Mouse (Mus musculus) adrenal gland, adult (tissue): Measurements from ENCODE around the gene Ppp2r2c.
"Not testable (repeated sequence)": the region's sequence is repeated elsewhere in the genome, so short reads cannot be mapped to it uniquely, and the experiment has no call there.

Experiments used
- DNase-seq, 2 experiments: peaks; one replicate each; pipeline ENCODE4 v3.0.0; 2022 to 2023; ENCODE audit warnings: low spot score in 1 of 2; ENCODE audit not compliant: inconsistent age in 2 of 2

Ppp2r2c gene

DNA sequence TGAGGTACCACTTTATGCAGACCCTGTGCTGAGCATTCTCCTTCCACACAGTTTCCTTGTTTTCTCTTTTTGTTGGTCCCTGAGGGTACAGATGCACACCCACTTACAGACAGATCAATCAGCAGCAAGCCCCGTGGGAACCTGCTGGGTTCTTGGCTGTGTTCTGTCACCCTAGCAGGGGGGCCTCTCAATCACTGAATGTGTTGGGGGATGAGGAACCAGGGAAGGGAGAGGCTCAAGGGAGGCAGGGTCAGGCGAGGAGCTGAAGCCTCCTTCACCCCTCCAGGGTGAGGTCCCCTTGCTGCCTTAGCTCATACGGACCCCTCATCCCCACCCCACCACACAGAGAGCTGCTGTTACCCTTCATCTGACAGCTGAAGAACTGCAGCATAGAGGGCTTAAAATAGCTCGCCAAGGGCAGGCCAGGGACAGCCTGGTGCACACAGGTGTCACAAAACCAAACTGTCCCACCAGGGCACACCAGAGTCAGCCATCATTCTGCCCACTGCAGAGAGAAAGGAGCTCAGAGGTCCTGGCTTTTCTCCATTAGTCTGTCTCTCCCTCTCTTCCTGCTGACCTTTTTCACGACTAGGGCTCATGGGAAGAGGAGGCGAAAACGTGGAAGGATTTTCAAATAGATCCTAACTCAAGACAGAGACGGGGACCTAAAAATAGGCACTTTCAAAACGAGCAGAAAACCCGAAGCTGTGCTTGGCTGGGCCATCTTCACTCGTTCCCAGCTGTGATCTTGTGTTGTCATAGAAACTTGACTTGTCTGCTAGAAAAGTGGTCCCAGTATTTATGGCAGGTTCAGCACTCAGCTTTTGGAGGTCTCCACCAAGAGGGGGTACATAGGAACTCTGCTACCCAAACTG, 55.8 kb downstream of the Ppp2r2c start:
- DNase-seq: no peak

DNA sequence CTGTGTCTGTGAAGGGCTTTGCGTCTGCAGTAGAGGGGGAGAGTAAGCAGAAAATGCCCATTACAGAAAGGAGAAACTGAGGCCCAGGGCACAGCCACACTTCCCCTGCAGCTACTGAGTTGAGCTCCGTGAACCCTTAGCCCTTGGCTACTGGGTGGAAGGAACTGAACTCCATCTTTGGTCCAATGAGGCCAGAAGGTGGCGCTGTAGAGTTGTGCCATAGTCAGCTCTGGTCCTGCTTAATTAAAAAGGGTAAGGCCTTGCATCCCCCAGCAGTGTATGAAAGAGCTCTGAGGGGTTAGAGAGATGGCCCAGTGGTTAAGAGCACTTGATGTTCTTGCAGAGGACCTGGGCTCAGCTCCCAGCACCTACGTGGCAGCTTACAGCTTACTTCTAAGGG, 60.4 kb downstream of the Ppp2r2c start:
- DNase-seq: peak in 1 of 2 experiments; percentile 66

DNA sequence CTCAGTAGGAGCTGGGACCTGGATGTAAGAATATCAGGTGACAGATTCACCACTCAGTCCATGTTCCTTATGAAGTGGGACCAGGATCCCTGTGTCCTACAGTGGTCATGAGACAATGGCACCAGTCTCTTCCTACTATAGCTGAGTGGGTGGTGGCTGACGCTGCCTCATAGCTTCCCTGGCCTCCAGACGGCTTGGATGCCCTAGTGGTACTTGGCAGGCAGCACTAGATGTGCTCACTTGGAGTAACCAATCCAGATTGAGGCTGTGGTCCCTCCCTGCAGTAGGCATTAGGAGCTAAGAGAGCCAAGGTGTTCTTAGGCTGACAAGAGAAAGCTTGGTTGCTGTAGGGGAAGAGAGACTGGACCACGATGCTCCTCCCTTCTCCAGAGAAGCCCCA, 61.1 kb downstream of the Ppp2r2c start:
- DNase-seq: no peak

DNA sequence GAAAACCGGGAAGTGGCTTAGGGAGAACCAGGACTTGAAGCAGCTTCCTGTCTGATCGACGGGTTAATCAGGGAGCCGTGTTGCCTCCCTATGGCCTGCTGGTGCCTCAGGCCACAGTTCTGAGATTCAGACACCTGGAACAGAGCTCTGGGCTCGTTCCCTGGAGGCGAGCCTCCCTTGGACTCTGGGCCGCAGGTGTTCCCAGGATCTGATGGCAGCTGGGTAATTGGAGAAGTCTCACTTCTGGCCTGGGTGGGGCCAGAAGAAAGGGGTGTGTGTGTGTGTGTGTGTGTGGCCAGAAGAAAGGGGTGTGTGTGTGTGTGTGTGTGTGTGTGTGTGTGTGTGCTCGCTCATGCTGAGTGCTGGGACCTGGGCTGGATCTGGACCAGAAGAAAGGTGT, 65.1 kb downstream of the Ppp2r2c start:
- DNase-seq: no peak

DNA sequence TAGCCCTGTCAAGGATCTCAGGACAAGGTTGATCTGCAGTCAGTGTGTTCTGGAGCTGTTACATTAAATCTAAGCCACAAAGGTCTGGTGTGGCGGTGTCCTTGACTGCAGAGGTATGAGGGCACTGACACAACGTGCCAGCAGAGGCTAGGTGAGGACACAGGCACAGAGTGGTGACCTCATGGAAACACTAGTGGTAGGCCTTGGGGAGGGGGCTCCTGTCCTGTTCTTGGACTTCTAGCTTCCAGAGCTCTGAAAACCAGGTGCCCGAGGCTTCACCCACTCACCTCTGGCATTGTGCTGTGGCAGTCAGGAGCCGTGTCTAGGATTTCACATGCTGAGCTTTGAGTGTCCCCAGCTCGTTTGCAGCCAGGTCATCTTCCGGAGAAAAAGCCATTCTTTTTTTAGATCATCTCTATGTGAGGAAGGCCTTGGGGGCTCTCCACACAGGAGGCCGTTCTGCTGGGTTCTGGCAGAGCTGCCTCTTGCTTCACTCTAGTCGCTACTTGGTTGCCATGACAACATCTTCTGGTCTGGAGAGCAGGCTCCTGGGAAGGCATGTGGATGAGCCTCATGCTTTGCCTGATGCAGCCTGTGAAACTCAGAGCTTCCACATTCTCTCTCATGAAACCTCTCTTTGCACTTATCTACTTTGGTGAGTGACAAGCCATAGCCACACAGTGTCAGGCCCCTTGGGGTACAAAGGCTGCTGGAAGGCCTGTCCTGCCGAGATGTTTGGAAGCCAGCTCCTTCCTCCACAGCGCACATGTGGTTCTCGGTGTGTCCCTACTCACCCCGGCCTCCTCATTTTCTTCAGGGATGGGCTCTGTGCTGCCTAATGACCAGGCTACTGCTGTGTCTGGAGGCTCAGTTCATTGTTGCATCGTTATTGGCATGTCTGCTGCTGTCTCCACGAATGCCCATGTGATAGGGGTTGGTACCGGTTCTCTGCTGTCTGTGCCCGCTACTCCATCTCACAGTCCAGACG, 67.5 kb downstream of the Ppp2r2c start:
- peak; percentile 18 to 69 for DNase-seq

DNA sequence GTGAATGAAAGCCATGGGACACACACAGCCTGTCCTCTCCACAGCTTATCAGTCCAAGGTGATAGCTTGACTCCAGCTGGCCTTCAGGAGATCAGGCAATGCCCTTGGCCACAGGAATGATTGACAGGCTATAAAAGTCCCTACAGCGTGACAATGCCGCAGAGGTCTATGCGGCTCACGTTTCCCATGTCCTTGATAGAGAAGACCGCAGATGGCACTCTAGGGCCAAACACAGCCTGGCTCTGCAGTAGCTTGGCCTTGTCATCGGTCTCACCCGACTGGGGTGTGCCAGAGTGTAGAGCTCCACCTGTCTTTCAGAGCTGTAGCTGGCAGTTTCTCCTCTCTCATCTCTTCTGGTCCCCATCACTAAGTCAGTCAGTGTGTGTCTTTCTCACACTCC, 68.2 kb downstream of the Ppp2r2c start:
- peak; percentile 32 to 65 for DNase-seq

DNA sequence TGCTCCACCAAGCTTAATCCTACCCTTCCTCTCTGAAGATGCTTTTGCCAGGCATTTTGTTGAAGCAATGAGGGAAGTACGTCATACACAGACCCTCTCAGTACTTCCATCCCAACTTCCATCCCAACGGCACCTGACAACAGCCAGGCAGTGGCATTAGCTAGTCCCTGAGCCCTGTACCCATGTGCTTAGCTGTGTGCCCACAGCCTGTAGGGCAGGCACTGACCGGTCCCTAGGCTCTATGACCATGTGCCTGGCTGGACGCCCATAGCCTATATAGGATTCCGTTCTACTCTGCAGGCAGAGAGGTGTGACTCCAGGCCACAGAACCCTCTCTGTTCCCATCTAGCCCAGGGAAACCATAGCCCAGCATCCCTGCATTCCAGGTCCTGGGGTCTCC, 69.7 kb downstream of the Ppp2r2c start:
- DNase-seq: no peak

DNA sequence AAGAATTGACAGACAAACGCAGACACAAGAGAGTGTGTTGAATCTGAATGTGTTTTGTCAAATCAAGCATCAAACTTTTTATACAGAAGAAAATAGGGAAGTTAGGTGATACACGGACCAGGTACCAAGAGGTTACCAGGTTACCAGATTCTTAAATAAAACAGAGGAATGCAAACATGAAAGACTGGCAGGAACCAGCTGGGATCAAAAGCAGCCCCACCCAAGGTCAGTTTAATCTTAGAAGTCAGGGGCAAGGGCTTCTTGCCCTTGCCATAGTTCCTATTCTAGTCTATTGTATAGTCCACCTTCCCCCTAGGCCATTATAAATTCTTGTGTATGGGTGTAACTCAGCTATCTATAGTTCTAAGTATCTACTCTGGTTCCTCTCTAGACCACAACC, 70.7 kb downstream of the Ppp2r2c start:
- DNase-seq: not testable (repeated sequence)

DNA sequence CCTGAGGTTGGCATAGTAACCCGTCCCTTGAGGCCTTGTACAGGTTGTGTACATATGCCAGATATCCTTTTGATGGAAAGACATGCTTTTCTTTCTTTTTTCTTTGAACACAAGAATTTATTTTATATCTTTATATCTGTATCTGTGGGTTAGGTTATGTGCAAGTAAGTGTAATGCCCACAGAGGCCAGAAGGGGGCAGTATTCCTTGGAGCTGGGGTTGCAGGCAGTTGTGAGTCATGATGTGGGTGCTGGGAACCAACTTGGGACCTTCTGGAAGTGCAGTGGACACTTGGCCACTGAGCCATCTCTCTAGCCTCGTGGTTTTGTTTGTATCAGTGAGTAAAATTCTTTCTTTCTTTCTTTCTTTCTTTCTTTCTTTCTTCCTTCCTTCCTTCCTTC, 74.1 kb downstream of the Ppp2r2c start:
- DNase-seq: no peak

DNA sequence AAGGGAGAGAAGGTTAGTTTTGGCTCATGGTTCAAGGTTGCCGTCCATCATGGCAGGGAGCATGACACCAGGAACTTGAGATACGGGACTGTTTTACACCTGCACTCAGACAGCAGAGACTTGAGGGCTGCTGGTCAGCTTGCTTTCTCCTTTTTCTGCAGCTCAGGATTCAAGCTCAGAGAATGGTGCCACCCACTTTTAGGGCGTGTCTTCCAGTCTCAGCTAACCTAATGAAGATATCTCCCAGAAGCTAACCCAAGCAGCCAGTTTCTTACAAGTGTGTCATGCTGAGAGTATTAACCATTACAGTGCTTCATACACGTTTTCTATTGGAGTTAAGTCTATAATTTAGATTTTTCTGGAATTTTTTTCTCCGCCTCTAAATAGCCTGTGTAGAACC, 76.2 kb downstream of the Ppp2r2c start:
- DNase-seq: no peak

DNA sequence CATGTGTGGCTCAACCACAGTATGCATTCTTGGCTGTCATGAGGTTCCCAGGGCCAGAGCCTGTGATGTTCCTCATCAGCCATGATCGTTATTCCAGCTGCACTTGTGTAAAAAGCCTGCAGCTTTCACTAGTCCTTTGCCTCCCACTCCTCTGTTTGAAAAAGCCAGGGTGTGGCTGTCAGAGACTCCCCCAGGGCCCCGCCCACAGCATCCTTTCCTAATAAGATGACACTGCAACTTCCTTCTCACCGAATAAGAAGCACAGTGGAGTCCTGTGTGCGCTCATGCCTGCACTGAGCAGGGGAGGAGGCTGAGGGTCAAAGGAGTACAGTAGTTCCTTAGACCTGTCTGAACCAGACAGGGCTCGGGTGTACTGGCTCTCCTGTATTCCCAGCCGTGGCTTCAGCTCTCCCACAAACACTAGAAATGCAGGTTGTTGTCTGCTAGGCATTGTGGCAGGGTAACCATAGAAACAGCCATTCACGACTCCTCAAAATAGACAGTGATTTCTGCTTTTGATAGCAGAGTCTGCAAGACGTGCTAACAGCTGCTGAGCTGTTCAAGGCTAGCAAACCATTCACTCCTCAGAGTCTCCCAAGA, 76.9 kb downstream of the Ppp2r2c start:
- no peak for DNase-seq

DNA sequence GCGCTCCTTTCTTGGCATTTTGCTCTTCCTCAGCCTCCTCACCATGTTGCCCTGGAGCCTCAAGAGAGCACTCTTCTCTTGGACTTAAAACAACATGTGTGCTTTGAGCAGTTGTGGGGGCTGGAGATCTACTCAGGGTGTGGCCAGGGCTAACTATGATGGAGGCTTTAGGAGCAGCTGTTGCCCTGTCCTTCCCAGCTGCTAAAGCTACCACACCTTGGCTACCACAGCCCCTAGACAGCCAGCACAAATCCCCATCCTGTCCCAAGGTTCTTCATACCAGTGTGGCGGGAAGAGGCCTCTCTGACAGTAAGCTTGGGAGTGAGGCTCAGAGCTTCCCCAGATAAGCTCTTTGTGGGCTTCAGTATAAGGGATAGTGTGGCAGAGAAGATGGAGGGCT, 77.4 kb downstream of the Ppp2r2c start:
- no peak for DNase-seq

DNA sequence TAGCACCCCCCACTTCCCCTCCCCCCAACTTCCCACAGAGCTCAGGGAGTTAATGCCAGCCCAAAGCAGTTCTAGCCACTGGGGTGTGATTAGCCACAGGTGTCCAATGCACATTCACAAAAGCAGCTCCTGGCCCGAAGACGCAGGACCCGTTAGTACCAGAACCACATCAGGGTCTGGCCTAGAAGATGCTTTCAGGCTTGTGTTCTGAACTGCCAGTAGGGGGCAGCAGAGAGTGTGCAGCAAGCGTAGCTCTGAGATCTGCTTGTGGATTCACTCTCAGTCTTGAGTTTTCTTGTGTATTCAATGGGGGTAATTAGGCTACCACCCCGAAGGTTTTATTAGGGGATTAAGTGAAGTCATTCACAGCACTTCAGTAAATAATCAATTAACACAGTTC, 78.1 kb downstream of the Ppp2r2c start:
- DNase-seq: peak; percentile 37 to 72

DNA sequence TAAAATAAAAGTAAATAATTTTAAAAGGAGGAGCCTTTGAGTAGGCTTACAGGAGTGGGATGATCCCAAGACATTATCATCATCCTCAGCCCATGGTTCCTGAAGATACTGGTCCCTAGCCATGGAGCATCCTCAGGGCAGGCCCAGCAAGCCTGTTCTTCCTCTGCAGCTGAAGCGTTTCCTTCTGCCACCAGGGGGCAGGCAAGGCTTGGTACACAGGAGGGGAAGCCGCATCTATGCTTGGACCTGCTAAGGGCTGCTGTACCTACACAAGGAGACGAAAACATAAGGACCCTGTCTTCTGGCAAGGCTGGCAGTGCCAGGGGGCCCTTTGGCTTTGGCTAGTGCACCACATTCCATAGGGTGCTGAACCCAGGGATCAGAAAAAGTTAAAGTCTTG, 80.5 kb downstream of the Ppp2r2c start:
- DNase-seq: peak; percentile 59 to 89

DNA sequence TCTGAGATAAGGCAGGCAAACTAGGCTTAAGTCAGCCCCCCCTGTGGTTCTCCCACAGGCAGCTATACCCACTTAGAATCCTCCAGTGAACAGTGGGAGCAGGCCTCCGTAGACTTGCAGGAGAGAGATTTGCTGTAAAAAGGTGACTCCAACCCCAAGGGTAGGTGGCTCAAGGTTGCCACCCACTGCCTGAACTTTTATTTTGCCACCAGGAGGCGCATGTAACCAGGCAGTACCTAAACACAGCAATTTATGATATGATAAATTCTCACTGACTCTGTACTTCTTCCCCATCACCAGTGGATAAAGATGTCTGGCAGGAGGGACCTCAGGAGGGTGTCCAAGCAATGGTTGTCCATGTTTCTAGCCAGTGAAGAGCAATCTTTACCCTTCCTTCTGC, 82.6 kb downstream of the Ppp2r2c start:
- DNase-seq: peak in 1 of 2 experiments; percentile 66

DNA sequence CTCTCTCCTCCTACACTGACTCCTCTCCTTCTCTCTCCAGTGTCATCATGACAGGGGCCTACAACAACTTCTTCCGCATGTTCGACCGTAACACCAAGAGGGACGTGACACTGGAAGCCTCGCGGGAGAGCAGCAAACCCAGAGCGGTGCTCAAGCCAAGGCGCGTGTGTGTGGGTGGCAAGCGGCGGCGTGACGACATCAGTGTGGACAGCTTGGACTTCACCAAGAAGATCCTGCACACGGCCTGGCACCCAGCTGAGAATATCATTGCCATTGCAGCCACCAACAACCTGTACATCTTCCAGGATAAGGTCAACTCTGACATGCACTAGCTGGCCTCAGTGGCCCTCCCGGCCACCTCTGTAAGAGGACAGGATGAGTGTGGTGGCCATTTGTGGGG, 84.0 kb downstream of the Ppp2r2c start:
- no peak for DNase-seq

DNA sequence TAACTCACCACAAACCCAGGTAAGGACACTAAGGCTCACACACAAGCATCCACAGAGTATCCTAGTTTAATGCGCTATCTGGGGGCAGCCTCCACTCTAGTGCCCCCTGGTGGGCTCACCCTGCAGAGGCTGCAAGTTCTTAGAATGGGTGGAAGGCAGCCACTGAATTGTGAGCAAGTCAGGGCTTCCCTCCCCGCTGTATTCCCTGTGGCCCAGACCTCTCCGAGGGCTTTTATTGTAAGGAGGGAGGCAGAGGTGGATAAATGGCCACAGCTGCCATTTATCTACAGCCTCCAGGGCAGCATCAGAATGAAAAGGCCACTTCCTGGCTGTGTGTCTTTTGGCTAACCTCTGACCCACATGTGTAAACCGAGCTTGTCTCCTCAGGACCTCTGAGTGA, 87.1 kb downstream of the Ppp2r2c start:
- DNase-seq: peak; percentile 25 to 69

DNA sequence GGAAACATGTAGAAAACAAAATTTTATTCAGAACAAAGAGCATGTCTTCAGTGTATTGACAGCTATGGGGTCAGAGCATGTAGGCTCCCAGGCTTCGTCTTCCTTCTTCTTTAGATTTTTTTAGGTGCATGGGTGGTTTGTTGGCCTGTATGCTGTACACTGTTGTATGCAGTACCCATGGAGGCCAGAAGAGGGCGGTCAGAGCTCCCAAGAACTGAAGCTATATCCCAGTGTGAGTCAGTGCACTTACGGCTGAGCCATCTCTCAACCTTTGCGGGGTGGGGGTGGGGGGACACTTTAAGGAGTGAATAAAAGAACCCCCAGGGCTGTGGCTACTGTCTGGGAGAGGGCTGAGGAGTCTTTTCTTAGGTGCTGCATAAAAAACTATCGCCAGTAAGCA, 90.5 kb downstream of the Ppp2r2c start:
- peak; percentile 59 to 90 for DNase-seq

DNA sequence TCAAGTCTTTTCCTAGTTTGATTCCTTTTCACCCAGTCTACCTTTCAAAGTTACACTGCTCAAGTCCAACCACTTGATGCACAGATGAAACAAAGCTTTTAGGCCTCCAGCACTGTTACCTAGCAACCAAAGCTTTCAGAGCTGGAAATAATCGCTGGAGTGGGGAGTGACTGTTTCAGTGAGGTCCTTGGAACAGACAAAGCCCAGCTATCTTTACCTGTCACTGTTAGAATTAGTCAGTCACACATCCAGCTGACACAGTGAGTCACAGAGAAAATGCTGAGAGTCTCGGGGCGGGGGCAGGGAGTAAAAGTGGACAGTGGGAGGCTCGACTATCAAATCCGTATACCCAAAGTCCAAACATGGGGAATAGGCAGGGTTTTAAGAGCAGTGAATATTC, 92.2 kb downstream of the Ppp2r2c start:
- DNase-seq: peak in 1 of 2 experiments; percentile 74

DNA sequence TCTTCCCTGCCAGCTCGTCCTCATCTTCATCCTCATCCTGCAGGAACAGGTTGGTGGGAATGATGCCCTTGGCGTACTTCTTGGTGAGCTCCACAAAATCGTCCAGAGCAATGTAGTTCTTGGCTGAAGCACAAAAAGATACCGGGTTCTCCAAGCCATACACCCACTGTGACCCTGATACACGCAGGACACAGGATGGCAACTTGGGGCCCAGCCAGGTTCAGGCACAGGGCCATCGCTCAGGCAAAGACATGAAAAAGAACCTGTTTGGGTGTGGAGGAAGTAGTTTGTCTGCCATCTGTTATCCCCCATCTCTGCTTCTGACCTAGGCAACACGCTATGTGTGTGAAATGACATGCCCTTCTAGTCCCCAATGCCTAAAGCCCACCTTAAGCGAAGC, 103.3 kb downstream of the Ppp2r2c start:
- no peak for DNase-seq

DNA sequence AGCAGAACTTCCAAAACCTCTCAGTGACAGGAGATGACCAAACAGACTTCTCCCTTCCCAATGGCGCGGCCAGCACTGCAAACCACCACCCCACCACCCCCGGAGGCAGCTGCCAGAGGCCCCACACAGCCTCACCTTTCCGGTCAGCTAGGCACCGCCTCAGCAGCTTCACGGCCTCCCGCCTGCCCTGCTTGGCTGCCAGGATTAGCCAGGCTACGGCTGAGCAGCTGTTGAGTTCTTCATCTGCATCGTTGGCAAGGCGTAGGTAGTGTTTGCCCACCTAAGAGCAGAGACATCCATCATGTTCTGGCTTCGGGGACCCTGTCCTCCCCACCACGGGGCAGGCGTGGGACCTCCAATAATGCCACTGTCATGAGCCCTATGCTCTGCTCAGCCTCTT, 107.0 kb downstream of the Ppp2r2c start:
- DNase-seq: no peak
